Mouse (Mus musculus) kidney, adult 2 months (tissue): ENCODE measurements at regions not wholly inside any gene's neighbourhood (a gene's known extent, or its start where the extent isn't known, plus 50 kb on each side); places are given as distances from the start of the nearest gene placed in this dataset.

ENCODE experiments used
- CTCF ChIP-seq: fragments of 200-500 bp; conservative IDR thresholded peaks from 2 replicates; pipeline ENCODE4 v1.5.1; 2011; ENCODE audit warnings: low read depth, mild to moderate bottlenecking, control low read depth, low read length, moderate library complexity, mixed read lengths; ENCODE audit not compliant: insufficient read depth, insufficient read length
- POLR2A ChIP-seq: fragments of 200-500 bp; IDR thresholded peaks from one replicate; pipeline ENCODE4 v1.6.1; 2011; ENCODE audit warnings: low read depth, low read length, control low read depth

DNA sequence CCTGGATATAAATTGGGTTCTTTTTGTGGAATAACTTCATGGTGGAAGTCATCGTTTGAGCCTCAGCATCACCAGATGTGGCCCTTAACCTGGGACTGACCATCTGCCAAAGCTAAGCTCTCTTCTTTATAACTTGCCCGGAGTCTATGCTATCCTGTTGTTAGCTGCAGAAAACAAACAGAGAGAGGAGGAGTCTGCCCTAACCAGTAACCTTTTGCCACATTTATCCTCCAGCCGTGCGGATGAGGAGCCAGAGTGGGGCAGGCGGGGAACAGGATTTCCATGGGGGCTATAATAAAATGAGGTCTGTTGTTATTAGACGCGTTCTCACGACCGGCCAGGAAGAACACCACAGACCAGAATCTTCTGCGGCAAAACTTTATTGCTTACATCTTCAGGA is 51.4 kb upstream of the Wdr26 start:
- TF ChIP-seq POLR2A (no peak), CTCF (no peak)
